Mouse (Mus musculus) stomach, embryonic 15.5 days (tissue): Measurements from ENCODE around the gene H3f3a. TPM values are rescaled to one million over a fixed set of nuclear protein-coding genes. Genes with fewer than 3 reads are reported as not detected.

Experiments used
- ATAC-seq: fragments of 200-750 bp; cut with Nextera tagmentation; 2 replicates; pipeline ENCODE4 v1.8.0; 2017; ENCODE audit warnings: low read depth, moderate number of reproducible peaks, moderate TSS enrichment; ENCODE audit not compliant: insufficient read depth, low FRiP score
- H3K27ac ChIP-seq: fragments of 300-500 bp; sonication (generic); 2 replicates; pipeline ENCODE4 v1.5.1; 2015; ENCODE audit warnings: mild to moderate bottlenecking, inconsistent platforms
- H3K27me3 ChIP-seq: fragments of 300-500 bp; sonication (generic); replicated peaks from 2 replicates; pipeline ENCODE4 v1.6.1; 2015; ENCODE audit warnings: inconsistent platforms
- H3K36me3 ChIP-seq: fragments of 300-500 bp; sonication (generic); 2 replicates; pipeline ENCODE4 v1.6.1; 2015; ENCODE audit warnings: inconsistent platforms
- H3K4me1 ChIP-seq: fragments of 300-500 bp; sonication (generic); 2 replicates; pipeline ENCODE4 v1.6.1; 2015; ENCODE audit warnings: inconsistent platforms
- H3K4me2 ChIP-seq: fragments of 300-500 bp; sonication (generic); 2 replicates; pipeline ENCODE4 v1.6.1; 2015; ENCODE audit warnings: mild to moderate bottlenecking, inconsistent platforms
- H3K4me3 ChIP-seq: fragments of 300-500 bp; sonication (generic); replicated peaks from 2 replicates; pipeline ENCODE4 v1.5.1; 2015; ENCODE audit warnings: inconsistent platforms
- H3K9ac ChIP-seq: fragments of 300-500 bp; sonication (generic); 2 replicates; pipeline ENCODE4 v1.6.1; 2015; ENCODE audit warnings: inconsistent platforms
- H3K9me3 ChIP-seq: fragments of 300-500 bp; sonication (generic); 2 replicates; pipeline ENCODE4 v1.6.1; 2016; ENCODE audit warnings: inconsistent platforms
- WGBS: fragments of 180-500 bp; shearing (Covaris S2); methylation state at CpG from one replicate; pipeline ENCODE4 v1.1.7; 2015; 5-methylcytosine and 5-hydroxymethylcytosine counted together
- polyA plus RNA-seq: library from polyadenylated mRNA; unstranded; fragments of >200 nt; fragmentation: Nextera tagmentation; extraction: Ambion mirVana; gene quantifications from 2 replicates; pipeline ENCODE4 v1.2.1, GENCODE M21; 2015

Gene H3f3a
- polyA plus RNA-seq, 1 experiment from 2014 or later: 1,924 TPM

GRCm38 (mm10) chr1:180815371-180816024 lies 1.8 kb upstream of the H3f3a start:
- Histone ChIP-seq H3K27me3 (no peaks in the 10 kb centered on the region), H3K36me3 (0 out of 2 replicates have a peak, but pooled peaks cover 2% of the 10 kb centered on the region), H3K9ac (no peak overlapping the region), H3K4me3 (no peak overlapping the region), H3K4me2 (no peak overlapping the region), H3K27ac (no peak overlapping the region), H3K4me1 (peaks cover 13% of the 10 kb centered on the region), H3K9me3 (no peaks in the 10 kb centered on the region)
- no peak for ATAC-seq
- WGBS: 73% methylated on average over 12 of the region's 12 CpGs

DNA sequence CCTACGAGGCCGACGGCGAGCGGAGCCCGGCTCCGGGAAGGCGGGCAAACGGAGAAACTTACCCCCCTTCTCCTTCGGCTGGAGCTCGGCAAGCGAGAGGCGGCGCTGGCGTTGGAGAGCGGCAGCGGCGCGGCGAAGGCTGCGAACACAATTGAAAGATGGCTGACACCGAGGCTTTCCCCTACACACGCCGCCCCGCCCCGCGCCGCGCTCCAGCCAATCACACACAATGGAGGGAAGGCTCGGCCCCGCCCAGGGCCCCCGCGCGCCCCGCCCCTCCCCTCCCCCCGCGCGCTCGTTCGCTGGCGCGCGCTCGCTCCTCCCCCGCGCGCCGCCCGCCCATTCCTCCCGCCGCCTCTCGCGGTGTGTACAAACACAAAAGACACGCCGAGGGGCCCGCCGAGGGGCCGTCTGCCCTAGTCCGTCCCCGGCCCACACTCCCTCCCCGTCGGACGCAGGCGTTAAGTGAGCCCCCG lies 296 bp downstream of the H3f3a start:
- peak overlapping the region; percentile 72 for H3K4me3 ChIP-seq
- WGBS: under 1% methylated on average over 54 of the region's 65 CpGs
- H3K9ac ChIP-seq: peak overlapping the region; percentile 97
- peak; percentile 94 for ATAC-seq
- no peaks in the 10 kb centered on the region for H3K9me3 ChIP-seq
- peaks cover 18% of the 10 kb centered on the region for H3K4me1 ChIP-seq
- H3K27ac ChIP-seq: peak overlapping the region; percentile 100
- H3K36me3 ChIP-seq: peaks cover 17% of the 10 kb centered on the region; the same call in 1 of the 2 replicates
- H3K27me3 ChIP-seq: no peaks in the 10 kb centered on the region
- H3K4me2 ChIP-seq: peak overlapping the region; percentile 70

GRCm38 (mm10) chr1:180812463-180813408 lies 1.0 kb downstream of the H3f3a start:
- peak; percentile 9; the same call in 1 of the 2 replicates for ATAC-seq
- under 1% methylated on average over 71 of the region's 71 CpGs for WGBS

GRCm38 (mm10) chr1:180811596-180812462 lies 1.9 kb downstream of the H3f3a start:
- ATAC-seq: no peak
- H3K4me2 ChIP-seq: peak overlapping the region; percentile 52
- peaks cover 29% of the 10 kb centered on the region for H3K36me3 ChIP-seq
- H3K27me3 ChIP-seq: no peaks in the 10 kb centered on the region
- H3K9me3 ChIP-seq: no peaks in the 10 kb centered on the region
- 1% methylated on average over 27 of the region's 27 CpGs for WGBS
- H3K4me3 ChIP-seq: peak overlapping the region; percentile 72
- peak overlapping the region; percentile 100 for H3K27ac ChIP-seq
- H3K9ac ChIP-seq: peak overlapping the region; percentile 97
- peaks cover 18% of the 10 kb centered on the region for H3K4me1 ChIP-seq

More at GRCm38 (mm10) chr1:180812463-180813408, 1.0 kb downstream of the H3f3a start:
- Histone ChIP-seq H3K9ac (peak overlapping the region; percentile 97), H3K27me3 (no peaks in the 10 kb centered on the region), H3K4me3 (peak overlapping the region; percentile 72), H3K9me3 (no peaks in the 10 kb centered on the region), H3K4me1 (peaks cover 18% of the 10 kb centered on the region), H3K4me2 (peak overlapping the region; percentile 52), H3K27ac (peak overlapping the region; percentile 100), H3K36me3 (peaks cover 21% of the 10 kb centered on the region)

DNA sequence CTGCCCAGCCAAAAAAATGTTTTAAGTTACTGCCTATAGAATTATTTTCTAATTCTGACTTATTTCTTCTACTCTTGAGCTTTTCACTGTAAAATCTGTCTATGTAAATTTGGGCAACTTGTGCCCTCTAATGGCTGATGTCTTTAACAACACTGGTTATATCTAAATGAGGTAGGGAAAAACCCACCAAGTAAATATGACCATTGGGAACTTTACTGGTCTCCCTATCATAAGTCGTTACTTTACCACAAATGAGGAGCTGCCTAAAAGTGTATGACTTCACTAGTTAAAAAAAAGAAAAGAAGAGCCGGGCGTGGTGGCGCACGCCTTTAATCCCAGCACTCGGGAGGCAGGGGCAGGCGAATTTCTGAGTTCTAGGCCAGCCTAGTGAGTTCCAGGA lies 2.8 kb downstream of the H3f3a start:
- H3K4me3 ChIP-seq: peak overlapping the region; percentile 32
- H3K9ac ChIP-seq: no peak overlapping the region
- peaks cover 18% of the 10 kb centered on the region for H3K4me1 ChIP-seq
- H3K36me3 ChIP-seq: peaks cover 38% of the 10 kb centered on the region
- no peak overlapping the region for H3K27ac ChIP-seq
- no peak for ATAC-seq
- H3K9me3 ChIP-seq: no peaks in the 10 kb centered on the region
- no peaks in the 10 kb centered on the region for H3K27me3 ChIP-seq
- H3K4me2 ChIP-seq: peak overlapping the region; percentile 52
- WGBS: 69% methylated on average over 7 of the region's 7 CpGs

DNA sequence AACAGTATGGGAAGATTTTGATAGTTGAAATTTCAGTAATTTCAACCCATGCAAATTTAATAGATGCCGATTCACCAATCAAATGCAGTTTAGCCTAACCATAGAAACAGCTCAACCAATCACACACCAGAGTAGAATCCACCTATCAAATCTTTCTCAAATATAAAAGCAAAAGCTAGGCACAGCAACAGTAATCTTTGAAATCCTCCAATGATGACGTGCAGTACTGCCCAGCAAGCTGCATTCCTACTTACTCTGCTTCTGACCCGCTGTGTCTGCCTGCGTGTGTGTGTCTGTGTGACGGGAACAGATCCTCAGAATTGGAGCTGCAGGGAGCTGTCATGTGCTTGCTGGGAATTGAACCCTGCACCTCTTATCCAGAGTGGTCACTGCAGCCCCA lies 4.9 kb downstream of the H3f3a start:
- no peak overlapping the region for H3K9ac ChIP-seq
- H3K27ac ChIP-seq: no peak overlapping the region
- H3K4me1 ChIP-seq: peaks cover 12% of the 10 kb centered on the region
- ATAC-seq: no peak
- no peaks in the 10 kb centered on the region for H3K9me3 ChIP-seq
- no peak overlapping the region for H3K4me3 ChIP-seq
- WGBS: 76% methylated on average over 5 of the region's 5 CpGs
- H3K27me3 ChIP-seq: no peaks in the 10 kb centered on the region
- H3K36me3 ChIP-seq: peaks cover 59% of the 10 kb centered on the region
- no peak overlapping the region for H3K4me2 ChIP-seq

GRCm38 (mm10) chr1:180803881-180804280 lies 9.9 kb downstream of the H3f3a start:
- 87% methylated on average over 6 of the region's 6 CpGs for WGBS
- H3K9ac ChIP-seq: no peak overlapping the region
- ATAC-seq: no peak
- no peak overlapping the region for H3K4me3 ChIP-seq
- no peaks in the 10 kb centered on the region for H3K27me3 ChIP-seq
- H3K4me2 ChIP-seq: no peak overlapping the region
- H3K36me3 ChIP-seq: peaks cover 64% of the 10 kb centered on the region
- H3K4me1 ChIP-seq: peaks cover 1% of the 10 kb centered on the region; the same call in 1 of the 2 replicates
- no peak overlapping the region for H3K27ac ChIP-seq
- no peaks in the 10 kb centered on the region for H3K9me3 ChIP-seq

DNA sequence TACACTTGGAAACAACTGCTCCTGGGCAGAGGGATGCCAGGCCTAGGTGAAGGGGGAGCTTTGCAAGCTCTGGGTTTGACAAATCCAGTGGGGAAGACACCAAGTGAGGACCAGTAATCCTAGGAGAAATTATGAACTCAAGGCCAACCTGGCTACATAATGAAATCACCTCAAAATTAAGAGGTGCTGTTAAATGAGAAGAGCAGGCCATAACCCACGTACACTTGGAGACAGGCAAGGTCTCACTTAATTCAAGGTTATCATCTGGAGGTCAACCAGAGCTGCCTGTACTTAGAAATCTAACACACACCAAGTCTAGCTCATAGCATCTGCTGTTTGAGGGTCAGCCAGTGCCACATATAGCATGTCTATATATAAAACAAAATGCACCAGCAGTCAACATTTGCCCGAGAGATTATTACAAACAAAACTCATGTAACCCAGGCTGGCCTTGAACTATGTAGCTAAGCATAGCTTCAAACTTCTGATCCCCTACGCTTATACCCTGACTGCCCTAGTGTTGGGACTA lies 12.2 kb downstream of the H3f3a start:
- Histone ChIP-seq H3K36me3 (peaks cover 46% of the 10 kb centered on the region), H3K4me3 (no peak overlapping the region), H3K9me3 (no peaks in the 10 kb centered on the region), H3K4me2 (no peak overlapping the region), H3K9ac (no peak overlapping the region), H3K27ac (no peak overlapping the region), H3K4me1 (no peaks in the 10 kb centered on the region), H3K27me3 (no peaks in the 10 kb centered on the region)
- no peak for ATAC-seq
- 71% methylated on average over 3 of the region's 3 CpGs for WGBS

DNA sequence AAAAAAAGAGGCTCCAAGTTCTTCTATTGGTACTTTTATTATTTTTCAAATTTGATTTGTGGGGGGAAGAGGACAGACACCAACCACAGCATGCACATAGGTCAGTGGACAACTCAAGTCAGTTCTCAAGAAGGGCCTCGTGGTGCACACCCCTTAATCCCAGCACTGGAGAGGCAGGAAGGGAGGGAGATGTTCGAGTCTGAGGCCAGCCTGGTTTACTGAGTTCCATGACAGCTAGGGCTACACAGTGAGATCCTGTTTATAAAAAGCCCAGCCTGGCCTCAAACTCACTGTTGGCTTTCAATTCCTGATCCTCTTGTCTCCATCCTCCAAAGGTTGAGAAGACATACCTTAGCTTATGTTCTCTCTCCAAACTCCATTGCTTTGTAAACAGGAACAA lies 12.9 kb downstream of the H3f3a start:
- H3K27me3 ChIP-seq: no peaks in the 10 kb centered on the region
- no peak overlapping the region for H3K27ac ChIP-seq
- WGBS: 39% methylated on average over 2 of the region's 2 CpGs
- no peak overlapping the region for H3K4me2 ChIP-seq
- no peaks in the 10 kb centered on the region for H3K9me3 ChIP-seq
- H3K36me3 ChIP-seq: peaks cover 39% of the 10 kb centered on the region
- no peaks in the 10 kb centered on the region for H3K4me1 ChIP-seq
- H3K9ac ChIP-seq: no peak overlapping the region
- H3K4me3 ChIP-seq: no peak overlapping the region
- no peak for ATAC-seq

DNA sequence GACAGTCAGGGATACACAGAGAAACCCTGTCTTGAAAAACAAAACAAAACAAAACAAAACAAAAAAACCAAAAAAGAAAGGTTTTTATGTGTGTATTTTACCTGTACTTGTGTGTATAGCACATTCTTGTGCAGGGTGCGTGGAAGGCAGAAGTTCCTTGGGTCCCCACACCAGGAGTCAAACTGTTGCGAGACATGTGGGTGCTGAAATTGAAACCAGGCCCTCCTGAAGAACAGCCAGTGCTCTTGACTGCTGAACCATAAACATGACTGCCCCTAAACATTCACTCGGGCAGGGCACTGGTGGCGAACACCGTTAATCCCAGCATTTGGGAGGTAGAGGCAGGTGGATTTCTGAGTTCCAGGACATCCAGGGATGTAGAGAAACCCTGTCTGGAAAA lies 13.7 kb downstream of the H3f3a start:
- H3K4me1 ChIP-seq: no peaks in the 10 kb centered on the region
- H3K27ac ChIP-seq: no peak overlapping the region
- H3K27me3 ChIP-seq: no peaks in the 10 kb centered on the region
- H3K4me3 ChIP-seq: no peak overlapping the region
- no peak overlapping the region for H3K9ac ChIP-seq
- peaks cover 31% of the 10 kb centered on the region for H3K36me3 ChIP-seq
- ATAC-seq: no peak
- 90% methylated on average over 5 of the region's 5 CpGs for WGBS
- H3K4me2 ChIP-seq: no peak overlapping the region
- no peaks in the 10 kb centered on the region for H3K9me3 ChIP-seq

DNA sequence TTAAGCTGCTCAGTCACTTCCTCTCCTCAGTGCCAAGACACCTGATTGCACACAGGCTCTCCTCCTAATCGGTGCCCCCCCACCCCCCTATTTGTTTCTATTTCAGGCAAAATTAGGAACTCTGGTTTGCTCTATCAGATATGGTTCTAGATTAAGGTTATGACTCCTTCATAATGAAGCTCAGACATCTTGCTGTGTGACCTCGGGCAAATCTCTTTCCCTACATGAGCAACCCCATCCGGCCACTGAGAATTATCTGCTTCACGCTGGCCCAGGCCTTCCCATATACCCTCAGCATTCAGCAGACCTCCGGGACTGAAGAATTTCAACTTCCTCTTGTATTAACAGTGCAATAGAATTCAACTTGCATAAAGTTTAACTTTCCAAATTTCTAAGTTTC lies 14.5 kb downstream of the H3f3a start:
- H3K9me3 ChIP-seq: no peaks in the 10 kb centered on the region
- H3K4me3 ChIP-seq: no peak overlapping the region
- 83% methylated on average over 5 of the region's 5 CpGs for WGBS
- H3K27me3 ChIP-seq: no peaks in the 10 kb centered on the region
- no peak overlapping the region for H3K27ac ChIP-seq
- peaks cover 23% of the 10 kb centered on the region for H3K36me3 ChIP-seq
- H3K9ac ChIP-seq: no peak overlapping the region
- no peak for ATAC-seq
- peaks cover under 1% of the 10 kb centered on the region; the same call in 1 of the 2 replicates for H3K4me1 ChIP-seq
- no peak overlapping the region for H3K4me2 ChIP-seq
